Mouse (Mus musculus) thymus, adult 2 months (tissue): ENCODE measurements at regions not wholly inside any gene's neighbourhood (a gene's known extent, or its start where the extent isn't known, plus 50 kb on each side); places are given as distances from the start of the nearest gene placed in this dataset.

Experiments used
- CTCF ChIP-seq: fragments of 200-500 bp; IDR thresholded peaks from 2 replicates; pipeline ENCODE4 v1.5.1; 2012; ENCODE audit warnings: mild to moderate bottlenecking, control low read depth, low read length, moderate library complexity, borderline replicate concordance; ENCODE audit not compliant: control insufficient read depth, poor library complexity, insufficient read depth; ENCODE audit errors: extremely low read depth
- POLR2A ChIP-seq: fragments of 200-500 bp; IDR thresholded peaks from 2 replicates; pipeline ENCODE4 v1.6.1; 2012; ENCODE audit warnings: mild to moderate bottlenecking, low read length, control low read depth, moderate library complexity; ENCODE audit not compliant: control insufficient read depth, poor library complexity, insufficient read depth; ENCODE audit errors: extremely low read depth

GRCm38 (mm10) chr8:9060166-9060565 lies 369.8 kb upstream of the Arglu1 start:
- TF ChIP-seq CTCF (no peak), POLR2A (no peak)
